Mouse (Mus musculus) kidney, adult 2 months (tissue): ENCODE measurements at regions not wholly inside any gene's neighbourhood (a gene's known extent, or its start where the extent isn't known, plus 50 kb on each side); places are given as distances from the start of the nearest gene placed in this dataset.

Experiments
- CTCF ChIP-seq: fragments of 200-500 bp; conservative IDR thresholded peaks from 2 replicates; pipeline ENCODE4 v1.5.1; 2011; ENCODE audit warnings: low read depth, mild to moderate bottlenecking, control low read depth, low read length, moderate library complexity, mixed read lengths; ENCODE audit not compliant: insufficient read depth, insufficient read length
- POLR2A ChIP-seq: fragments of 200-500 bp; IDR thresholded peaks from one replicate; pipeline ENCODE4 v1.6.1; 2011; ENCODE audit warnings: low read depth, low read length, control low read depth

DNA sequence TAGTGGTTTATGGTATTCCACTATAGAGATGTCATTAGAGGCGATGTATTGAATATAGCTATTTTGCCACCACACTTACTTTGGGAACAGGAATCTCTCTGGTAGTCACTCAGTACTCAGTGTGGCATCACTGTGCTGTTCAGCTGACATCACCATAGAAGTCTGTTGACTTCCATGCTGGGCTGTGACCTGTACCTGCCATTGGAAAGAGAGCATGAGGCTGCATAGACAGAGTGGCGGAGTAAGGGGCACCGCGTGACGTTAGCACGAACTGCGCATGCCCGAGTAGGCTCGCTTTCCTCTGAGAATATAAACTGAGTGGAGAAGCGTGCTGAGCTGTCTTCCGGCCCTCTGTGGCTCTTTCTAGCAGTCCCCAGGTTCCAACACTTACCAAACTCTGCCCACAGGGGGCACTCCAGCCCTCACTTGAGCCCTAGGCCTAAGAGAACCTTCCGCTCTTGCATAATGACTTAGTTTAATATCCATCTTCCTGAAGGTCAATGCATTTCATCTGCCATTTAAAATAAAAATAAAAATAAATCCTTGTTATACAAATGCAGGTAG, 136.2 kb upstream of the Syt6 start:
- TF ChIP-seq CTCF: peak; percentile 68
- no peak for TF ChIP-seq POLR2A
